Mouse (Mus musculus): Measurements from ENCODE around the gene Slc9a2.
"Not testable (repeated sequence)": the region's sequence is repeated elsewhere in the genome, so short reads cannot be mapped to it uniquely, and the experiment has no call there.

The Slc9a2 gene

DNA sequence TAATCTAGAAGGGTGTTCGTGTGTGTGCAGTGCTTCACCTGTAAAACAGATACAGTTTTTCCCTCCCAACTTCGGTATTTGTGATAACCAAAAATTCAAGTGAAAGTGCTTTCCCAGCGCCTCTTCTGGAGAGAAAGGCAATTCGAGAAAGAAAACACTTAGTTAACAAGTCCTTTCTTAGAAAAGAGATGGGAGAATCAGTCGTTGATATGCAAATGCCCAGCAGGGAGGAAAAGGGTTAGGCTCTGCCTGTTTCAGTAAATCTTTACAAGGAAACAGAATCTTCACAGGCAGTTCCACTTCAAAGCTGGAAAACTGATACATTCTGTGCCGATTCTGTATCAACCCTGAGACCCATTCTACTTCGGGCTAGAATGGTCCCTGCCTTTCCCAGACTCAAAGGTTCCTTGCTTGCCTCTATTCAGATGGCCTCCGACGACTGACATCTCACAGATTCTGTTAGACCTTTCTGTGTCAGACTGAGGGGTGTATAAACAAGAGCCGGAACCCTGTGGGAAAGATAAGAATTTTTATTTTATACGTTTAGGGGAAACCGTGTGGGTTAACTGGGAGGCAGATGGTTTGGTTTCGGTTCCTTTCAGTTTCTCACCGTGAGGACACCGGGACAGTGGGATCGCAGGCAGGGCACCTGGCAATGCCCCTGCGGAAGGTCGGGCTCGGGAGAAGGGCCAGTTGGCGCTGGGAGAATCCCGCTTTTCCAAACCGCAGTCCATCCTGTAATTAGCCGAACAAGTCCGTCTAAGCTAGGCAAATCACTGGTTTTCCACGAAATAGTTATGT, at the start of gene Slc9a2:
Slc9a2 (plus strand) TSS at position 508 of the 801 bp plus-strand sequence.
- peak; percentile 12 to 53 for DNase-seq (ENCODE audit: inconsistent age in 2 of 2, low spot score in 1 of 2)

DNA sequence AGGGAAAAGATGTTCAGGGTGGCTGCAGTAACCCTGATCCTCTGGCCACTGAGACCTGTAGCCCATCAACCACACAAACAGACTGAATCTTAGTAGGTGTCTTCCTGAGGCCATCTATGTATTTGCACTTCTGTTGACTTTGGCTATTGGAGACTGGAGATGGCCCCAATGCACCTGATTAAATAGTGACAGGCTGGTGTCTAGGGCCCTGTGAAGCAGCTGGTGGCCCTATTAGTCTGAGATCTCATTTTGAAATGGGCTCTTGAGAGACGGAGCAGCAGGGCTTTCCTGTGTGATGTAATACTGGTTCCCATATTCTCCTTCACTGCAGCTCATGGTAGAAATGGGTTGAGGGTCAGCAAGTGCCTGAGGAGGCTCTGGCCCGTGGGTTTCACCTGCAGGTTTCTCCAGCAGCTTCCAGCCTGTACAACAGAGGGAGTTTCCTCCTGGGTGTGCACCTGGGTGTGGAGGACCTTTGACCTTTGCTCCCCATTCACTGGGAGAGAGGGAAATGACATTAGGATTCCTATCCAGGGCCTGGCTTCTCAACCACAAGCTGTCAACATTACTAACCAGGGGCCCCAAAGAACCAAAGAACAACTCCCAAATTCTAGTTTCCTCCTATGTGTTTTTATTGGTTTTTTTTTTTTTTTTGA, 47.8 kb upstream of the Slc9a2 start:
- no peak for DNase-seq (ENCODE audit: inconsistent age in 2 of 2, low spot score in 1 of 2)

DNA sequence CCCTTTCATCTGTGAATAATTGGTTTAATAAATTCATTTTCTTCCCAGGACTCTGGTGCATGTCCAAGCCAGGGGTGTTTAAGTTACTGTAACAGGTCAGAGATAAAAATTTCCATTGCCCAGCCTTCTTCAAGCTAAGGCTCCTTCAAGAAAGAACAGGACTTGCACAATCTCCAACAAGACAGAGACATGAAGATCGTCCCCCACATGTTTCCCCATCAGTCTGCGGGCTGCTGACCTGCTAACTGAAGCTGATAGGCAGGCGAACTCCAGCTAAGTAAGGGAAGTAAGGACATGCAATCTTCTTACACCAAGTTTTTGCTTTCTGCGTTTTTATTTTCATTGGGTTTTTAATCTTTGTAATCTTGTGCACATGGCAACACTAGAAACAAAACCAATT, 45.8 kb upstream of the Slc9a2 start:
- no peak for DNase-seq (ENCODE audit: inconsistent age in 2 of 2, low spot score in 1 of 2)

DNA sequence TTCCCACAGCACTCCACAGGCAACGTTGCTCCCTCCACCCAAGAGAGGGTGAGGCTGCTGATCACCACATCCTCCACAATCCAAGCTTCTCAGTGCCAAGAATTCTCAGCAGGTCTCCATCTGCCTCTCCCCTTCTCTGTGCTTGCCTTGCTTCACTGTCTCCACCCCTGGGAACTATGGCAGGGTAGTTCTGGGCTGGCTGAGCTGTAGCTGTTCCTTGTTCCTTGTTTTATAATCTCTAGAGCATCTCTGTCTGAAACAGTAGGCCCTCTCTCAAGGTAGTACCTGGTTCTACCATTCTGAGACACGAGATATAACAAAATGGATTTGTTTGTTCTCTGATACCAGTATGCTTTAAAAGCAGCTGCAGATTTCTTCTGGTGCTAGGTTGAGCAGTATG, 32.1 kb upstream of the Slc9a2 start:
- no peak for DNase-seq (ENCODE audit: inconsistent age in 2 of 2, low spot score in 1 of 2)

DNA sequence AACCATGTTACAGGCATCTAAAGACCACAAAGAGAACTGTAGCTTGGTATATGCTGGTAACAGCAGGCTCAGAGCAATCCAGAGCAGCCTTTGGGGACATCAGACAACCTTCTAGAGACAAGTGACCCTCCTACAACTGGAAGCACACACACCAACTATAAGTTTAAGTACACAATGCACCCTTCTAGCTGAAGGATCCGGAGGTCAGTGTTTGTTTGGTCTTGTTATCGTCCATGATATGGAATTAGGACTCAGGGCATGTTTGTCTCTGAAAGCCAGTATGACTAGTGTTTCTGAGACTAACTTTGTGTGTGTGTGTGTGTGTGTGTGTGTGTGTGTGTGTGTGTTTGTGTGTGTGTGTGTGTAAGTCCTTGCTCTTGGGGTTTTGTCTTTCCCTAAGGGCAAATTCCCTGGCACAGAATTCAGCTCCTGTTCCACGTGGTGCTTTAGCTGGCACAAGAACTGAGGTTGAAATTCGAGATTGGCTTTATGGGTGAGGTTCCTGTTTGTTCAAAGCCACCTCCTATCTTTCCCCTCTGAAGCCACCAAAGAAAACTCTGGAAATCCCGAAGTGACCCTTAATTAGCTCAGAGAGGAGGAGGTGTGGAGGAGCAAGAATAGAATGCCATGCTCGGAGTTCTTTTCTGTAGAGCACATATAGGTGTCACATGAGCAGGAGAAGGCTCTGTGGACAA, 29.4 kb upstream of the Slc9a2 start:
- no peak for DNase-seq (ENCODE audit: inconsistent age in 2 of 2, low spot score in 1 of 2)

DNA sequence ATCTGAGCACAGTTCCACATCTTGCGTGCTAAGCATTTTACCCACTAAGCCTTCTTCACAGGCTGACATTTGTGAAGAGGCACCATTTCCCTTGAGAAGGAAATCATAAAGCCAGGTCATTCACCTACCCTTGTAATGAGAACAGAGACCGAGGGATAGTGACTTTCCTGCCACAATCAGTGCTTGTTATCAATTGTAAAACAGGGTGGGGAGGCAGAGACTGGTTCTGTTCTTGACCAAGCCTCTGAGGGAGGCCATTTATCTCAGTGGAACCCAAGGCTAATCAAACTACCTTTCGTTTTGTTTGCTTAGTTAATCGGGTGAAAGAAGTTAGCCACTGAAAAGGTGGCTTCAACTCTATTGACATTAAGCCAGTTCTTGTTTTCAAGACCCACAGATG, 23.3 kb upstream of the Slc9a2 start:
- no peak for DNase-seq (ENCODE audit: inconsistent age in 2 of 2, low spot score in 1 of 2)

DNA sequence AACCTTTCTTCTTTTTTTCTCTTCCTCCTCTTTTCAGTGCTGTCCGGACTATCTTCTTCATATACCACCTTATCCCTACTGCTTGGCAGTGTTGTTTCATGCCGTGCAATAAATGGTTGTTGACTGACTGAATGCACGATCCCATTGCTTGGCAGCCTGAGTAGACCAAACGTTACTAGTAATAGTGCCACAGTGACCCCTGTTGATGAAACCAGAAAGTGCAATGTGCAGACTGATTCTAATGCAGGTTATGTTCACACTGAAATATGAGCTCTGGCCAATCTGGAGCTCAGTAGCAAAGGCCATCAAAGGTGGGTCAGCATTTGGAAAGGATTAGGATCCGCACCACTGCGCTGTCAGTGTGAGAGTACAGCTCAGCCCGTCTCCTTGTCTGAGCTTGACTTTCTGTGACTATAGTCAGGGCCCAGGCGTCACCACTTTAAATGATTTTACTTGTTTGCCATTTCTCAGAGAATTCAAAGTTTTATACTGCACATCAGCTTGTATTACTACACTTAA, 22.3 kb upstream of the Slc9a2 start:
- peak; percentile 12 to 84 for DNase-seq (ENCODE audit: inconsistent age in 2 of 2, low spot score in 1 of 2)

DNA sequence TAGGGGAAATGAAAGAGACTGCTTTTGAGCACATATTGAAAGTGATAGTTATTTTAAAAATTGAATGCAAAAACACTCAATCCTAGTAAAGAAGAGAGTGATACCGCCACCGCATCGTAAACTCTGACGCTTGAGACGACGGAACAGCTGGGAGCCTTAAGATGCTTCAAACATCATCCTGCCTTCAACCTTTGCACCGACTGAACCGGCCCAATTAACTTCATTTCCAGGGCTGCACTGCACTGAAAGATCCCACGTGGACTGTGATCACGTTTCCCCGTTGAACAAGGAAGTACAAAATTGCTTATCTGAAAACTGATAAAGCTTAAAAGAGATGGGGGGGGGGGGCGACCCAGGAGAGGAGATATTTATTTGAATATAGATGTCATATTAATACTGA, 21.4 kb upstream of the Slc9a2 start:
- no peak for DNase-seq (ENCODE audit: inconsistent age in 2 of 2, low spot score in 1 of 2)

DNA sequence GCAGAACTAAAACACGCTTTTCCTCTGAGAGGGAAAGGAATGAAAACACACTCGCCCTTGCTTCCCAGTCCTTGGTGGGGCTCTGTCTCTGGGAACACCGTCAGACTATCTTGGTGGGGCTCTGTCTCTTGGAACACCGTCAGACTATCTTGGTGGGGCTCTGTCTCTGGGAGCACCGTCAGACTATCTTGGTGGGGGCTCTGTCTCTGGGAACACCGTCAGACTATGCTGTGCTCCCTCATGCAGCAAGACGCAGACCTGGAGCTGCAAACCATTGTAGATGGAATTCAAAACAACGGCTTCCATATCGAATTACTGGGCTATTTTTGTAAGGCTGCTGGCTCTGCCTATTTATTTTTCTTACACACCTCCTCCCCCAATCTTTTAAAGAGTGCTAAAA, 20.9 kb upstream of the Slc9a2 start:
- no peak for DNase-seq (ENCODE audit: inconsistent age in 2 of 2, low spot score in 1 of 2)

DNA sequence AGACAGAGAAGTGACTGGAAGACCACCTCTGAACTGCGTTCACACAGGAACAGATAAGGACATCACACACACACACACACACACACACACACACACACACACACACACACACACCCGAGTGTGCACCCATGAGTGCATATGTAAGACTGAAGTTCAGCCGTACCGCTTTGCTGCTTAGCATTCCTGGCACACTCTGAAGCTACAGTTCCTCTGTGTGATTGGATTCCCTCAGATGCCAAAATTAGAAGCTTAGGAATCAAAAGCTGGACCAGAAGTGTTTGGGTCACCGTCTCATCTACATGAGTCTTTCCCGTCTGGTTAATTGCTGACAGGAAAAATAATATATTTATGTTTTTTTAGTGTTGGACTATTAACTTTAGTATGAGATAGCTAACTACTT, 19.5 kb upstream of the Slc9a2 start:
- DNase-seq (ENCODE audit: inconsistent age in 2 of 2, low spot score in 1 of 2): no peak

DNA sequence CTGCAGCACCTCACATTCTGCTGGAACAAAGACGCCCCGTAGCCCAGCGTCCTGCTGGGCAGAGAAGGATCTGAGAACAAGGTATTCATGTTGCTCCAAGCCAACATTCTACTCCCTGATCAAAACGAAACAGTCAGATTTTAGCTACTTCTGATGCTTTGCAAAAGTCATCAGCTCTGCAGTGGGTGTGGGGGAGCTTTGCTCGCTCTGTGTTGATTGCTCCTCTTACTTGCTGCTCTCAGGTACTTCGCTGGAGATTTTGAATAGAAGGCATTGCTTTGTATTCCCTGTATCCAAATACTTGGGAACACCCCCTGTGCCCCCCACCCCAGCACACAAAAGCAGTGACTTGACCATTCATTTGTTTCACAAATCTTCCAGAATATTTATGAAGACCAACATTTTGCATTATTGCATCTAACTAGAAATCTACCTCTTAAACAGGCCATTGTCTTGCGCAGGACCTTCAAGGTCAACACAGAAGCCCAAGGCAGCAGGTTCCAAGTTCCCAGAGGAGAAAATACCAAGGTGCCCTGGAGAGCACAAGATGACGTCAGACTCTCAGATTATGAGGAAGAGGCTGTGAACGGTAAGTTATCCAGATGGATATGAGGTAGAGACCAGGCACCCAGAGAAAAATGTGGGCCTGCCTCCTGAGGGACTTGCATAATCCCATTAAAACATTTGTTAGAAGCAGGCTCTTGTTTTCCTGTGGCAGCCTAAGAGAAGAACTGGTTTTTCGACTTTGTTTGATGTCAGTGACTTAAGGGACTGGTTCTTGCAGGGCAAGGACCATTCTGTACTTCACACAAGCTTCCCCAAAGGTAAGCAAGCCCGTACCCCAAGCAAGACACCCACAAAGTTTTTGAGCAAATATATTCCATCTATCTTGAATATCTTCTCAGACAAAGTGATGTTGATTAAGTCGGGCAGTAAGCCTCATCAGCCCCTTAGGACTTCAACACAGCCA, 14.7 kb upstream of the Slc9a2 start:
- no peak for DNase-seq (ENCODE audit: inconsistent age in 2 of 2, low spot score in 1 of 2)

DNA sequence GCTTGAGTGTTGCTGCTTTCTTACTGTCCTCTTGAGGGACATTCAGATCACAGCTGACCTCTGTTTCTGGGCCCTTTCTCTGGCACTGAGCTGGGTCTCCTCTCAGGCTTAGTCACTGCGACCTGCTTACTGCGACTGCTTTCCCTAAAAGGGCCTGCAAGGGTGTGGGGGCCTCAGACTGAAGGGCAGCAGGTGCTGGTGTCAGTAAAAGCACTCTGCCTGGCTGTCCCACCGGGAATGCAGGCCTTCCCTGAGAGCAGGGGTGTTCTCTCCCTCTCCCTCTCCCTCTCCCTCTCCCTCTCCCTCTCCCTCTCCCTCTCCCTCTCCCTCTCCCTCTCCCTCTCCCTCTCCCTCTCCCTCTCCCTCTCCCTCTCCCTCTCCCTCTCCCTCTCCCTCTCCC, 12.9 kb upstream of the Slc9a2 start:
- DNase-seq (ENCODE audit: inconsistent age in 2 of 2, low spot score in 1 of 2): not testable (repeated sequence)

DNA sequence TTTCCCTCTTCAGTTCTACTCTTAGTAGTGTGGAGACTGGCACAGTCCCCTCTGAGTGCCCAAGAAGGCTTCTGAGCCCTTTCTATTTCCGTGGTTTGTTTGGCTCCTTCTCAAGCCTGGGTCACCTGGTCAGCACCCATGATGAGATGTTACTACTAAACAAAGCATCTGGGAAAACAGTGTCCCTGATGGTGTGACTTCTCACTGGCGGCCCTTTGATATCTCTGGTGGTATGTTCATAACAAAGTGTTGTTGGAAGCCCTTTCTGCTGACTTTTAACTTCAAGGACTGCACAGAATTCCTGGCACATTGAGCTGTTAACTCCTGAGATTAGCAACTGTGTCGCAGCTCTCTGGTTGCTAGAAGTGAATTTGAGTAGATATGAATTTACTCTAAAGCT, 10.3 kb upstream of the Slc9a2 start:
- no peak for DNase-seq (ENCODE audit: inconsistent age in 2 of 2, low spot score in 1 of 2)

DNA sequence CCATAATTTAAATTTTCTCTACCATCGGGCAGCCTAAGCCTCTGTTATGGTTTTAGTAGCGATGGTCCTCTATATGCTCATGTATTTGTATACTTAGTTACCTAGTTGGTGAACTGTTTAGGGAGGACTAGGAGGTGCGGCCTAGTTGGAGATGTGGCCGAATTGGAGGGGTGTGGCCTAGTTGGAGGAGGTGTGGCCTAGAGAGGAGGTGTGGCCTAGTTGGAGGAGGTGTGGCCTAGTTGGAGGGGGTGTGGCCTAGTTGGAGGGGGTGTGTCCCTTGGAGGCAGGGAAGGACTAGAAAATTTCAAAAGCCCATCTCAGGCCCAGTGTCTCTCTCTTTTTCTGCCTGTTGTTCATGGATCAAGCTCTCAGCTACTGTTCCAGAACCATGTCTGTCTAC, 8.9 kb upstream of the Slc9a2 start:
- no peak for DNase-seq (ENCODE audit: inconsistent age in 2 of 2, low spot score in 1 of 2)

DNA sequence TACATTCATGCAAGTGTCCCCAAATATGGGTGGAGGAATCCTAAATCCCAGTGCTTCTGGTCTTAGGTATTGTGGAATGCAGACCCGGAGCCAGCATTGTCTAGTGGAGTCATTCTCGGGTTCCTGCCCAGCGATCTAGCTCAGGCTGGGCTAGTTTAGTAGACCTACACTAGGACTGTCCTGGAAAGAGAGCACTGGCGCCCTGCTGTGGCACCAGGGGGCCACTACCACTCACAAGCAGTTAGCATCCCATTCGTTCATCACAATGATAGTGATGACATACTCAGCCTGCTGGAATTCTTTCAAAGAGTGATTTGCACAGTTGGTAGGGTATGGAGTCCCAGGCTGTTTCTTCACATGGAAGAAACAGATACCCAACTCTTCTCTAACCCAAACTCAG, 3.1 kb upstream of the Slc9a2 start:
- no peak for DNase-seq (ENCODE audit: inconsistent age in 2 of 2, low spot score in 1 of 2)

DNA sequence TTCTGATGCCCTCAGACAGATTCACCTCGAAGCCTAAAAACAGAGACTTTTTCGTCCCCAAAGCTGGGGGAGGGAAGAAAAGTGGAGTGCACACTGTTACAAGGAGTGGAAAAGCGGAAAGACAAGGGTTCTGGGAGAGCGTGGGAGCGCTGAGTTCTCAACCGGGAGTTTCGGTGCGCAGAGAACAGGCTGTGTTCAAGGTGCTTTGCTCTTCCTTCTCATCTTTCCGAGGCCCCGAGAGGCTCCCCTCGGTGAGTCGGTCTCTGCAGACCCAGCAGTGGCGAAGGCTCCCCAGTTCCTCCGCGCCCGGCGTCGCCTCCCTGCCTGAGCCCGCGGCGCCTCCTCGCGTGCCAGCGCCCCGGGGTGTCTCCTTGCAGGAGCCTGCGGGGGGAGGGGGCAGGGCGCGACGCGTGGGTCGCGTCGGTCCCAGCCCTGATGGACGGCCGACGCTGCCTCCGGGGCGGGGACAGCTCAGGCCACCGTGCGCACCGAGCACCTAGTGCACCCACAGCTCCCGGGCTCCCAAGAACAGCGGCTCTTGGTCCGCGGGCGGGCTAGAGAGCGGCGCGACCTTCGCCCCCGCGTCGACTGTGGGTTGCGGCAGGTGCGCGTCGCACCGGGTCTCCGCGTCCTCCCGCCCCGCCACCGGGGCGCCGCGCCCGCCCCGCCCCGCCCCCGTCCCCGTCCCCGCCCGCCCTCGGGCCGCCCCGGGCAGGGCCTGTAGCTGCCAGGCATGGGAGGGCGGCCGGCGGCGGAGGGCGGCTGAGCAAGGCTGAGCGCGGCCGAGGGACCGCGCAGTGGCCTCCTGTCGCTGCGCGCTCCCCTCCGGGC, 709 bp downstream of the Slc9a2 start:
- DNase-seq (ENCODE audit: inconsistent age in 2 of 2, low spot score in 1 of 2): peak; percentile 36 to 72

DNA sequence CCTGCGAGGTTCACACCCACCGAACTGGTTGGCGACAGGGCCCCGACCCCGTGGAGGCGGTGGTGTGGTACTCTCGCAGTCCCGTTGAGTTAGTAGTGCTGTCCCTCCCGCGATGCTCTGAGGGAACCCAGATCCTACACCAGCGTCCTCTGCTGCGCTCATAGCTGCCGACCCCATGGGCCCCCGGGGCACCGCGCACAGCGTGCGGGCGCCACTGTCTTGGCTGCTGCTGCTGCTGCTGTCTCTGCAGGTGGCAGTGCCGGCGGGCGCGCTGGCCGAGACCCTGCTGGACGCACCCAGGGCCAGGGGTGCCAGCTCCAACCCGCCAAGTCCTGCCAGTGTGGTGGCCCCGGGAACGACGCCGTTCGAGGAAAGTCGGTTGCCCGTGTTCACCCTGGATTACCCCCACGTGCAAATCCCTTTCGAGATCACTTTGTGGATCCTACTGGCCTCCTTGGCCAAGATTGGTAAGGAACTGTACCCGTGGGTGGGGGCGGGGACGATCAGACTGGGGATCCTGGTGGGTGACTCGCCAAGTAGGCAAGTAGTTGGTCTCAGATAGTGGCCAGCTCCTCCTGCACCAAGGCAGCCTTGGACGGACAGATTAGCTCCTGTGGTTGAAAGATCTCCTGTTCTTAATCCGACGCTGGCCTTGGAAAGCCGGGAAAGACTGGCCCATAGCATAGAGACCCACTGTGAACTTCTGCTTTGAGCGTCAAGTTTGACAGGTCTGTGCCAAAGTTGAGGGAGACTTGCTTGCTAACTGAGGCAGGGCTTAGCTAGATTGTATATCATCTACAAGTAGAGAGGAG, 1.5 kb downstream of the Slc9a2 start:
- DNase-seq (ENCODE audit: inconsistent age in 2 of 2, low spot score in 1 of 2): peak; percentile 9 to 45

DNA sequence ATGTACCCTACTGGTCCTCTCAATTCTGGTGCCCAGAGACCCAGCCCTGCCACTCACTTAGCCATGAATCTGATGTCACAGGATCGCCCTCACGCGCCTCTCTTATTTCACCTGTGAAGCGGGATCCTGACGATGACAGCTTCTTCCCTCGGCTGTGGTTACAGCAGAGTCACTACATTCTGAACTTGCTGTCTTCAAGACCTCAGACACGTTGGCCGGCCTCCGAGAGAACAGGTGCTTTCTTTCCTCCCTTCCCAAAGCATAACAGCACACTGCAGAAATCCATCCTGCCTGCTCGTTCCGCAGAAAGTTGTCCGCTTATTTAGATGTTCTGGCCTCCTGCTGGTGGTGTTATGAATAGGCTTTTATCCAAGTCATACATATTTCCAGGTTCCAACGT, 13.9 kb downstream of the Slc9a2 start:
- no peak for DNase-seq (ENCODE audit: inconsistent age in 2 of 2, low spot score in 1 of 2)

DNA sequence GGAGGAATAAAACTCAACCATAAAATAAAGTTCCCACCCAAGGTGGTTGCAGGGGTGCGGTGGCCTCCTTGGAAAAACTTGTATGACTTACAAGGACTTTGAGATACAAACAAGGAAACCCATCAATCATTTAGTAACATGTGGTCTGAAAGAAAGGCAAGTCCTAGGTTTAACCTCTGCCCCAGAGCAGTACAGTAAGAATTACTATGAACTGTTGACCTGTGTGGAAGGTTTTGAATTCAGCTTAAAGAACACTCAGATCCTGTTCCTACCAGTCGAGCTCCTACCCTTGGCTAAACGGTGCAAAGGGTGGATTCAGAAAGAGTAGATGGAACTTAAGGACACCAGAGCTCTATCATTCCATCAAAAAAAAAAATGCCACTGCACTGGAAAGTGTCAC, 16.1 kb downstream of the Slc9a2 start:
- DNase-seq (ENCODE audit: inconsistent age in 2 of 2, low spot score in 1 of 2): no peak
